Mouse (Mus musculus): ENCODE results near the gene Dis3.

- TF ChIP-seq CTCF (IDR thresholded peaks at IDR 0.05; ENCODE audit: extremely low read depth, insufficient read depth, low read length) (no peak), POLR2A (IDR thresholded peaks at IDR 0.05; ENCODE audit: extremely low read depth, insufficient read depth, low read length) (no peak)
Measured at GRCm38 (mm10) chr14:99036039-99036438, 63.5 kb downstream of the Dis3 start.

All from cortical plate, adult 2 months (tissue).